Mouse (Mus musculus): Measurements from ENCODE around the gene Gm49373. TPM values are rescaled to one million over a fixed set of nuclear protein-coding genes. Genes with fewer than 3 reads are reported as not detected.

Gm49373 gene
- polyA plus RNA-seq, 1 experiment from 2014 or later: 0.64 TPM

DNA sequence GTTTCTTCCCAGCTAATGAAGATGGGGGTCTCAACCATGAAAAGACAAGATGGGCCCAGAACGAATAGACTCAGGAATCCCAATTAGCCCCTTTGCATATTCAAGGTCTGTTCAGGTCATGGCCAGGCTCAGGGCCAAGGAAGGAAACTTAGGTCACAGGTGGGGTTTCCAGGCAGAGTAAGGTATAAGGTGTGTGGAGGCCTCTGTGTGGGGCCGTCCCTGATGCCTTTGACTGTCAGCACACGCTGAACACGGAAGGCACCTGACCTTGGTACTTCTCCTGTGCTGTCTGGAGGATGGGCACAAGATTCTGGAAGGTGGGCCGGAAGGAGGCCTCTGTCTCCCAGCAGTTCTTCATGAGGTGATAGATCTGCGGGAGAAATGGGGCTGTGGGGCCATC lies 31.9 kb upstream of the Gm49373 start:
- H3K36me3 ChIP-seq (ENCODE audit: control insufficient read depth, insufficient read depth, low read length): peaks cover 6% of the 10 kb centered on the region; the same call in 1 of the 2 replicates
- no peak overlapping the region for H3K9ac ChIP-seq (ENCODE audit: low read depth, low read length)
- WGBS: 88% methylated on average over 6 of the region's 6 CpGs
- H3K4me2 ChIP-seq (replicated peaks; ENCODE audit: low read depth, low read length): no peak overlapping the region
- no peaks in the 10 kb centered on the region for H3K27me3 ChIP-seq (ENCODE audit: control insufficient read depth, insufficient read depth, low read length)
- no peak overlapping the region for H3K4me3 ChIP-seq (ENCODE audit: low read length)
- H3K27ac ChIP-seq (ENCODE audit: low read depth, low read length): no peak overlapping the region
- no peak for ATAC-seq (ENCODE audit: low FRiP score, low TSS enrichment)
- H3K4me1 ChIP-seq (ENCODE audit: control insufficient read depth, insufficient read depth, low read length): no peaks in the 10 kb centered on the region
- no peaks in the 10 kb centered on the region for H3K9me3 ChIP-seq (ENCODE audit: control insufficient read depth, low read length)

DNA sequence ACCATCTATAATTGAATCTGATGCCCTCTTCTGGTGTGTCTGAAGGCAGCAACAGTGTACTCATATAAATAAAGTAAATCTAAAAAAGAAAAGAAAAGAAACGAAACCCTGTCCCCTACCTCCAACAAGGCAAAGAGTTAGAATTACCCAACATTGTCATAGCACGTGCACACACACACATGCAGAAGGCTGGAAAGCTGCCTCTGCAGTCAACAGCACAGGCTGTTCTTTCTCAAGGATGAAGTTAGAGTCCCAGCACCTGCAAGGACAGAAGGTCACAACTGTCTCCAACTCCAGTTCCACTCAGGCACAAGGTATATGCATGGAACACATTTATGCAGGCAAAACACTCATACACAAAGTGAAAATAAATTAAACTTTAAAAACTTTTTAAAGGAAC lies 29.2 kb upstream of the Gm49373 start:
- Histone ChIP-seq H3K9ac (ENCODE audit: low read depth, low read length) (no peak overlapping the region), H3K27ac (ENCODE audit: low read depth, low read length) (no peak overlapping the region), H3K9me3 (ENCODE audit: control insufficient read depth, low read length) (no peaks in the 10 kb centered on the region), H3K27me3 (ENCODE audit: control insufficient read depth, insufficient read depth, low read length) (no peaks in the 10 kb centered on the region), H3K36me3 (ENCODE audit: control insufficient read depth, insufficient read depth, low read length) (peaks cover 3% of the 10 kb centered on the region; the same call in 1 of the 2 replicates), H3K4me1 (ENCODE audit: control insufficient read depth, insufficient read depth, low read length) (no peaks in the 10 kb centered on the region), H3K4me2 (replicated peaks; ENCODE audit: low read depth, low read length) (no peak overlapping the region), H3K4me3 (ENCODE audit: low read length) (no peak overlapping the region)
- no peak for ATAC-seq (ENCODE audit: low FRiP score, low TSS enrichment)
- 87% methylated on average over 2 of the region's 2 CpGs for WGBS

DNA sequence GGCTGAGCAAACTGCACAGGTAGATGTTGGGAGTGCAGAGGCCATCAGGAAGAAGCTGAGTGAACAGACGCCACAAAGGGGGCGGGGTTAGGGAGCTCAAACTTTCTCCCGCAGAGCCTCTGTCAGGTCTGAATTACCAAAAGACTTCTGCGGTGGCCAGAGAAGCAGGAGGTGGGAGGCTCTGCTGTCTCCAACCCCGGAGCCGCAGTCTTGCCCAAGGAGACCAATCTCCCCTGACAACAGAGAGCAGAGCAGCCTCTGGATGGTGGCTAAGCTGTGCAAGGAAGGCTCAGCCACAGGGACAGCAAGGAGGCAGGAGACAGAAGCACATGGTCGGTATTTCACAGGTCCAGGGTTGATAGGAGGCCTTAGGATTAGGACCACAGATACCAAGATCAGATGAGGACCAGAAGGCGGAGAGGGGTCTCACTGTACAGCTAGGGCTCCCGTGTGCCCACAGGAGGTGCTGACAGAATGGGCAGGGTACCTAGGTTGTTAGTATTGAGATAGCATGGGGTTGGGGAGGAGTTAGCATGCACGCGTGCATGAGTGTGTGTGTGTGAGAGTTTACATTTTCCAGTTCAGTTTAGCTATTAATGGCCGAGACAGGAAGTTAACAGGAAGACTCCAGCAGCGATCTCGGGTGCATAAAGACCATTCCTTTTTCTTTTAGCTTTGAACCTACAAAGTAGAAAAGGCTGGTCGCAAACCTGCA lies 27.7 kb upstream of the Gm49373 start:
- Histone ChIP-seq H3K27me3 (ENCODE audit: control insufficient read depth, insufficient read depth, low read length) (no peaks in the 10 kb centered on the region), H3K9me3 (ENCODE audit: control insufficient read depth, low read length) (no peaks in the 10 kb centered on the region), H3K4me2 (replicated peaks; ENCODE audit: low read depth, low read length) (no peak overlapping the region), H3K36me3 (ENCODE audit: control insufficient read depth, insufficient read depth, low read length) (0 out of 2 replicates have a peak, but pooled peaks cover 3% of the 10 kb centered on the region), H3K9ac (ENCODE audit: low read depth, low read length) (no peak overlapping the region), H3K27ac (ENCODE audit: low read depth, low read length) (no peak overlapping the region), H3K4me1 (ENCODE audit: control insufficient read depth, insufficient read depth, low read length) (no peaks in the 10 kb centered on the region), H3K4me3 (ENCODE audit: low read length) (no peak overlapping the region)
- WGBS: 49% methylated on average over 15 of the region's 15 CpGs
- ATAC-seq (ENCODE audit: low FRiP score, low TSS enrichment): no peak

DNA sequence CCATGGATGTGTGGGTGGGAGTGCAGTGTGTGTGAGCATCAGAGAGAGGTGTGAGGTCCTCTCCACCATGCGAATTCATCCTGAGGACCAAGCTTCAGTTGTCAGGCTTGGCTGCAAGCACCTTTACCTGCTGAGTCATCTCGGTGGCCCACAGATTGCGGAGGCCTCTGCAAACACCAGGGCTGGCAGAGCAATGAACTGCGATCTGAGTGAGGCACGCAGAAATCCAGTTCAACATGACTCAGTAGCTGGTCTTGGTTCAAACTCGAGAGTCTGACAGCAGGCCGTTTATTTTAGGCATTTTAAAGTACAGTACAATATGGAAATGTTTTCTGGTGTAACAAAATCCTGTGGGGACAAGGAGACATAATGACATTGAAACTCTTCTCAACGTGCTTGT lies 24.9 kb upstream of the Gm49373 start:
- H3K4me2 ChIP-seq (replicated peaks; ENCODE audit: low read depth, low read length): no peak overlapping the region
- no peak overlapping the region for H3K9ac ChIP-seq (ENCODE audit: low read depth, low read length)
- 0 out of 2 replicates have a peak, but pooled peaks cover 3% of the 10 kb centered on the region for H3K36me3 ChIP-seq (ENCODE audit: control insufficient read depth, insufficient read depth, low read length)
- ATAC-seq (ENCODE audit: low FRiP score, low TSS enrichment): no peak
- no peaks in the 10 kb centered on the region for H3K4me1 ChIP-seq (ENCODE audit: control insufficient read depth, insufficient read depth, low read length)
- no peaks in the 10 kb centered on the region for H3K9me3 ChIP-seq (ENCODE audit: control insufficient read depth, low read length)
- no peak overlapping the region for H3K4me3 ChIP-seq (ENCODE audit: low read length)
- 83% methylated on average over 8 of the region's 8 CpGs for WGBS
- no peak overlapping the region for H3K27ac ChIP-seq (ENCODE audit: low read depth, low read length)
- no peaks in the 10 kb centered on the region for H3K27me3 ChIP-seq (ENCODE audit: control insufficient read depth, insufficient read depth, low read length)

DNA sequence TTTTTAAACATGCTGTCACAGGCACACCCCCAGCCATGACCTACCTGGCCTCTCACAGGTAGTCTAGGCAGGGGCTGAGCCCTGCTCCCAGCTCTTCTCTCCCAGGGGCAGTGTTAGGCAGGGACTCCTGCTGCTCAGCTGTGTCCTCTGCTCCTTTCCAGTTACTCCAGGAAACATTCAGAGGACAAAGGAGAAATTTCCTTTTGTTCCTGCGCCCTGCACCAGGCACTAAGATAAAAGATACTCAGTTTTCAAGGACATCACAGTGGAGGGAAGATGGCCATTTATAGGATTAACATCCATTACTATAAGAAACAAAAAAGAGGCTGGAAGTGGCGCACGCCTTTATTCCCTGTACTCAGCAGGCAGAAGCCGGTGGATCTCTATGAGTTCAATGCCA lies 23.1 kb upstream of the Gm49373 start:
- Histone ChIP-seq H3K9ac (ENCODE audit: low read depth, low read length) (no peak overlapping the region), H3K27ac (ENCODE audit: low read depth, low read length) (no peak overlapping the region), H3K4me2 (replicated peaks; ENCODE audit: low read depth, low read length) (no peak overlapping the region), H3K27me3 (ENCODE audit: control insufficient read depth, insufficient read depth, low read length) (no peaks in the 10 kb centered on the region), H3K36me3 (ENCODE audit: control insufficient read depth, insufficient read depth, low read length) (0 out of 2 replicates have a peak, but pooled peaks cover 3% of the 10 kb centered on the region), H3K4me3 (ENCODE audit: low read length) (no peak overlapping the region), H3K9me3 (ENCODE audit: control insufficient read depth, low read length) (no peaks in the 10 kb centered on the region), H3K4me1 (ENCODE audit: control insufficient read depth, insufficient read depth, low read length) (peaks cover under 1% of the 10 kb centered on the region; the same call in 1 of the 2 replicates)
- over 99% methylated on average over 4 of the region's 4 CpGs for WGBS
- ATAC-seq (ENCODE audit: low FRiP score, low TSS enrichment): no peak

DNA sequence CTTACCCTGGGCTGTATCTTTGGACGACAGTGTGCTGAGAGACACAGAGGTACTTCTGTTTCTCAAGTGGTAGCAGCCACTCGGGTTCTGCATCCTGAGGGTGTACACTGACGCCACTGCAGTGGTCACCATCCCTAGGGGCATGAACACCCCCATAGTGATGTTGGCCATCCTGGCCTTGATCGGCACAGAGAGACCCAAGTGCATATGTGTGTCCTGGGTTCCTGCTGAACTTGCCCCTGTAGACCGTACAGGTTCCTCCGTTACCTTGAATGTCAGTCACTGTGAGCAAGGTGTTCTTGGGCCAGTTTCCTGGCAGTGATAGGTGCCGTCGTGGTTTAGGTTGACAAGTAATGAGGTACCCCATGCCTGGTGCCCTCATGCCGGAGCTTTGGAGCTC lies 20.5 kb upstream of the Gm49373 start:
- no peak overlapping the region for H3K4me3 ChIP-seq (ENCODE audit: low read length)
- 94% methylated on average over 9 of the region's 9 CpGs for WGBS

DNA sequence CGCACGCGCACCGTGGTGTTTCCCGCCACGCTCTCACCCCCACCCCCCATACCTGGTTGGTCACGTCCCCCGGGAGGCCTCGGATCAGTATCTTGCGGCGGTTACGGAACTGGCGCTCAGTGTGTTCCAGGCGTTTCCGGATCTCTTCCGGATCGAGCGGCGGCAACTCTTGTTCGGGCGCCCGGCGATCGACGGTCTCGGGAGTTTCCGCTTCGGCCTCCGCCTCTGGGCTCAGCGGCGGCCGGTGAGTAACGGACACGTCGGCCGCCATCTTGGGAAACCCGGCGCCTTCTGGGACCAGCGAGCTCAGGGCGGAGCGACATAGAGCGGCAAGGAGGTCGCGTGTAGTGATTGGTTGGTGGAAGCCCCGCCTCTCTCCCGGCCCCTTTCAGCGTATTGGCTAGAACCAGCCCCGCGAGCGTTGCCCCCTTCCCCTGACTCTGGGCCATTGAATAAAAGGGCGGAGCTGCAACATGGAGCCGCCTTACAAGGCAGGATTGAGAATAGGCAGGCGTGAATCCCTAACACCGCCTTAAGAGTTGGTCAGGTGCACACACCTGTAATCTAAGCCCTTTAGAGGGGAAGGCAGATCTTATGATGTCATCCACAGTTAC lies 18.9 kb upstream of the Gm49373 start, which contains the start of the genes Gm38431 and Raver1:
TSS of gene Gm38431 (minus strand) at position 291 of the 614 bp plus-strand sequence.
TSS of gene Raver1 (minus strand) at position 302 of the 614 bp plus-strand sequence.
- Histone ChIP-seq H3K4me3 (ENCODE audit: low read length) (peak within 1 kb of the TSS; percentile 81), H3K4me1 (ENCODE audit: control insufficient read depth, insufficient read depth, low read length) (peaks cover 10% of the 10 kb centered on the region), H3K27me3 (ENCODE audit: control insufficient read depth, insufficient read depth, low read length) (no peaks in the 10 kb centered on the region), H3K36me3 (ENCODE audit: control insufficient read depth, insufficient read depth, low read length) (peaks cover 34% of the 10 kb centered on the region), H3K27ac (ENCODE audit: low read depth, low read length) (peak within 1 kb of the TSS; percentile 86), H3K9me3 (ENCODE audit: control insufficient read depth, low read length) (no peaks in the 10 kb centered on the region), H3K9ac (ENCODE audit: low read depth, low read length) (peak within 1 kb of the TSS; percentile 80), H3K4me2 (replicated peaks; ENCODE audit: low read depth, low read length) (peak within 1 kb of the TSS; percentile 88)
- peak; percentile 100 for ATAC-seq (ENCODE audit: low FRiP score, low TSS enrichment)
- WGBS: under 1% methylated on average over 54 of the region's 54 CpGs

More for the DNA sequence above, 20.5 kb upstream of the Gm49373 start:
- Histone ChIP-seq H3K36me3 (ENCODE audit: control insufficient read depth, insufficient read depth, low read length) (peaks cover 19% of the 10 kb centered on the region), H3K9me3 (ENCODE audit: control insufficient read depth, low read length) (no peaks in the 10 kb centered on the region), H3K27me3 (ENCODE audit: control insufficient read depth, insufficient read depth, low read length) (no peaks in the 10 kb centered on the region), H3K4me1 (ENCODE audit: control insufficient read depth, insufficient read depth, low read length) (peaks cover 10% of the 10 kb centered on the region), H3K27ac (ENCODE audit: low read depth, low read length) (no peak overlapping the region), H3K4me2 (replicated peaks; ENCODE audit: low read depth, low read length) (no peak overlapping the region), H3K9ac (ENCODE audit: low read depth, low read length) (no peak overlapping the region)
- ATAC-seq (ENCODE audit: low FRiP score, low TSS enrichment): no peak

DNA sequence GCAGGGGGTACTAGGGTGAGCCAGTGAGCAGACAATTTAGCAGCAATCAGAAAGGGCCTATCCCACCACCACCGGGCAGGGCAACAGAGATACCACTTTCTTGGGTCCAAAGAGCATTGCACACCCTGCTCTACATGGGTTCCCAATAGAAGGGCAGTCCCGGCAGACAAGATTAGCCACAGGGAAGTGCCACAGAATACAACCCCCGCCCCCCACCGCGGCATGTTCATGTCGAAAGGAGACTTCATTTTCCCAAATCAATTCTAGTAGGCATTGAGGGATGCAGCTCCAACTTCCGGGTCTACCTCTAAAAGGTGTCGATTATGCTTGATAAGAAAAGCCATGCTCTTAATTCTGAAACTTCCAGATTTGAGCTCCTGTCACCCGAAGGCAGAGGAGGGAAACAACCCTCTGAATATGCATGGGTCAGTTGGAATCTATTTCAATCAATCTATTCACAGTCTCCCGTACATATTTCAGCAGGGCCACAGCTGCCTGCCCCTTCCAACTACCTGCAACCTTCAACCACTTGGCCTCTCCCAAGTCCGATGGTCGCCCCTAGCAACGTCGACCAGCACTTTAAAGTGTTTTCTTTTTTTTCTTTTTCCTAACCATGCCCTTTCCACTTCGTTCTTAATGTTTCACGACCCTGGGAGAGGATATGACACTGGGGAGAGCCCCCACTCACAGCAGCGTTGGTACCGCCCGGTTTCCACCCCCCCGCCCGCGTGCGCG lies 18.2 kb upstream of the Gm49373 start:
- H3K4me3 ChIP-seq (ENCODE audit: low read length): peak overlapping the region; percentile 81
- H3K9ac ChIP-seq (ENCODE audit: low read depth, low read length): peak overlapping the region; percentile 80
- WGBS: 3% methylated on average over 24 of the region's 24 CpGs
- H3K9me3 ChIP-seq (ENCODE audit: control insufficient read depth, low read length): no peaks in the 10 kb centered on the region
- H3K27me3 ChIP-seq (ENCODE audit: control insufficient read depth, insufficient read depth, low read length): no peaks in the 10 kb centered on the region
- ATAC-seq (ENCODE audit: low FRiP score, low TSS enrichment): peak; percentile 15
- peak overlapping the region; percentile 86 for H3K27ac ChIP-seq (ENCODE audit: low read depth, low read length)
- H3K36me3 ChIP-seq (ENCODE audit: control insufficient read depth, insufficient read depth, low read length): peaks cover 41% of the 10 kb centered on the region
- peak overlapping the region; percentile 88 for H3K4me2 ChIP-seq (replicated peaks; ENCODE audit: low read depth, low read length)
- peaks cover 10% of the 10 kb centered on the region for H3K4me1 ChIP-seq (ENCODE audit: control insufficient read depth, insufficient read depth, low read length)
